Mouse (Mus musculus): Measurements from ENCODE around the gene Ranbp3l. TPM values are rescaled to one million over a fixed set of nuclear protein-coding genes. Genes with fewer than 3 reads are reported as not detected.

Gene Ranbp3l
- total and polyA plus RNA-seq, 3 experiments: not detected

DNA sequence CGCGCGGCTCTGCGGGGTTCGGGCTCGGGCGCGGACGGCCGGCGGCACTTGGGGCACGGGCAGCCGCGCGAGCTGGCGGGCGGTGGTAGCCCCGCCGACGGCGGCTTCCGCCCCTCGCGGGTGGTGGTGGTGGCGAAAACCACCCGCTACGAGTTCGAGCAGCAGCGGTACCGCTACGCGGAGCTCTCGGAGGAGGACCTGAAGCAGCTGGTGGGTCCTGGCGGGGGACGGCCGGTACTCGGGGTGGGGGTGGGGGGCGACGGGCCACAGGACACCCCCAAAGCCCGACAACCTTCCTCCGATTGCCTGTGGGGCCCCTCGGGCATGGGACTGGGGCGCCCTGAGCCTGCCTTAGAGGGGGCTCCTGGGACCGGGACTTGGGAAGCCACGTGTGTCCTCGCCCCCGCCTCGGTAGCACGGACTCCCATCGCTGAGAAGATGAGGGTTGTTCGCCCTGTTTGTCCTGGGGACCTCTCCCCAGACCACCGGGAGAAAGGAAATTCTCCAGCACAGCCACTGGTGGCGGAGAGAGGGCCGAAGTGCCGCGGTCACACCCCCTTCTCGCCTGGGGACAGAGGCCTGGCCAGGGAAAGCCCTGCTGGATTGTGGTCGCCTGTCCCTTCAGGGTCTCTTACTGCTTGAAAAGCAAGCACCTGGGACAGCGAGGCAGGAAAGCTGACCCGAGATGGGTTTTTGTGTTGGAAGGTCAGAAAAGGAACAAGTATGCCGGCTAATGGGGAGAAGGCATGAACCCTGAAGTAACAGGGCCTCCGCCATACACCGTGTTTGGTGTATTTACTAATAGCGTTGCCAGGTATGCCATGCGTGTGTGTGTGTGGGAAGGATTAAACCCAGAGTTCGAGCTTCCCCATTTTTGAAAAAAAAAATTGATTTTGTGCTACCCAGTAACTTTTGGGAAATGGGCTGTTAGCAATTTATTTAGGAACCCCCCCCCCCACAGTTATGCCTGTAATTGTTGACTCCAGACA is 104.1 kb downstream of the Ranbp3l start:
- Histone ChIP-seq H3K9me3 (replicated peaks; ENCODE audit: low read length) (no peaks in the 10 kb centered on the region), H3K27ac (ENCODE audit: insufficient read depth, low read depth) (0 out of 2 replicates have a peak overlapping the region, but pooled peaks have one; percentile 8), H3K4me1 (ENCODE audit: control insufficient read depth in 1 of 2, insufficient read depth in 2 of 2) (peaks cover 0 to 38% of the 10 kb centered on the region in 2 experiments; a peak in 2 of 4 replicates), H3K4me2 (ENCODE audit: insufficient read depth, low read depth, poor library complexity, severe bottlenecking) (peak overlapping the region; percentile 90), H3K4me3 (replicated peaks in 1 of 3; ENCODE audit: low read depth in 2 of 3, low read length in 2 of 3, poor library complexity in 1 of 3) (peak overlapping the region; percentile 69 to 90 (median 73)), H3K9ac (ENCODE audit: insufficient read depth, low read depth) (peak overlapping the region; percentile 82), H3K79me2 (replicated peaks; ENCODE audit: control insufficient read depth, extremely low read depth, insufficient read depth, poor library complexity, severe bottlenecking) (no peaks in the 10 kb centered on the region), H3K27me3 (replicated peaks) (no peaks in the 10 kb centered on the region), H3K36me3 (replicated peaks in 1 of 2; ENCODE audit: control insufficient read depth in 1 of 2, insufficient read depth in 1 of 2, low read length in 1 of 2) (peaks cover 0 to 9% of the 10 kb centered on the region in 2 experiments)
- no peak for DNase-seq (ENCODE audit: extremely low read depth)
- TF ChIP-seq UBTF (IDR thresholded peaks at IDR 0.05; ENCODE audit: low read depth, low read length): 0 out of 2 replicates have a peak, but pooled peaks have one; percentile 16
- TF ChIP-seq NRF1 (IDR thresholded peaks at IDR 0.05; ENCODE audit: low read depth, low read length): no peak
- TF ChIP-seq GABPA (IDR thresholded peaks at IDR 0.05; ENCODE audit: insufficient replicate concordance, low read depth, low read length): no peak
- TF ChIP-seq MXI1 (IDR thresholded peaks at IDR 0.05; ENCODE audit: low read depth, low read length): peak; percentile 81
- TF ChIP-seq MAZ (IDR thresholded peaks at IDR 0.05; ENCODE audit: low read depth, low read length): 0 out of 2 replicates have a peak, but pooled peaks have one; percentile 10
- in situ Hi-C loops (cut with MboI; ENCODE audit: low pct_ligation_motif_present, low pct_unique_long_range_greater_than_20kb, low sequenced_read_pairs) (no loop called here), dilution Hi-C loops (cut with MboI; ENCODE audit: extremely low pct_ligation_motif_present, extremely low pct_unique_long_range_greater_than_20kb, low sequenced_read_pairs) (no loop called here)

DNA sequence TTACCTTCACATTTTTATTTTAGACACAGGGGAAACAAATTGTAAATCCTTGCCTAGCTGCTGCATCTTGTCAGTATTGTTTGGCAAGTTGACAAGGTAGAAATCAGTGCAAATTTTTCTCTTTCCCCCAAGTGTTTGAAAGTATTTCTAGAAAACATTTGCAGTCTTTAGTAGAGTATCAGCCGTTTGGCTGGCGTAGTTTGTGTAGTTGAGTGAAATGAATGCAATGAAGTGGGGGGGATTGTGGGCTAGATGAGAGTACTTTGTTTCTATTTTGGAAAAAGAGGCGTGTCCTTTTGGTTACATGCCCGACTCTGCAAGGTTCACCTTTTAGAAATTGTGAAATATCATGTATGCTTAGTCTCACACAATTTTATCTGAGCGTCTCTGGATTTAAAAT is 104.9 kb downstream of the Ranbp3l start:
- in situ Hi-C loops (cut with MboI; ENCODE audit: low pct_ligation_motif_present, low pct_unique_long_range_greater_than_20kb, low sequenced_read_pairs): no loop called here
- no peak for TF ChIP-seq MYC (IDR thresholded peaks at IDR 0.05; ENCODE audit: low read depth, low read length)
- TF ChIP-seq ZKSCAN1 (IDR thresholded peaks at IDR 0.05; ENCODE audit: borderline replicate concordance, low read depth, low read length): no peak
- TF ChIP-seq ZMIZ1 (IDR thresholded peaks at IDR 0.05; ENCODE audit: low read depth, low read length): no peak
- no peak for TF ChIP-seq PAX5 (IDR thresholded peaks at IDR 0.05; ENCODE audit: low read length)
- no peak for TF ChIP-seq SMC3 (IDR thresholded peaks at IDR 0.05; ENCODE audit: low read depth, low read length)
- no peak for TF ChIP-seq RCOR1 (conservative IDR thresholded peaks at IDR 0.05; ENCODE audit: low read depth, low read length)
- TF ChIP-seq USF1 (IDR thresholded peaks at IDR 0.05; ENCODE audit: low read depth, low read length): no peak
- no peak for TF ChIP-seq E2F4 (IDR thresholded peaks at IDR 0.05; ENCODE audit: insufficient replicate concordance, low read depth, low read length)
- no peak for TF ChIP-seq KAT2A (IDR thresholded peaks at IDR 0.05; ENCODE audit: insufficient replicate concordance, low read length)
- TF ChIP-seq CHD2 (IDR thresholded peaks at IDR 0.05; ENCODE audit: low read length): no peak
- no peak for TF ChIP-seq EP300 (IDR thresholded peaks at IDR 0.05; ENCODE audit: low read length)
- no peak for TF ChIP-seq JUN (IDR thresholded peaks at IDR 0.05; ENCODE audit: insufficient read depth, low read depth, low read length)
- TF ChIP-seq RAD21 (IDR thresholded peaks at IDR 0.05; ENCODE audit: low read depth, low read length): no peak
- H3K9ac ChIP-seq (ENCODE audit: insufficient read depth, low read depth): no peak overlapping the region
- DNase-seq (ENCODE audit: extremely low read depth): no peak
- peak overlapping the region; percentile 90 for H3K4me2 ChIP-seq (ENCODE audit: insufficient read depth, low read depth, poor library complexity, severe bottlenecking)
- H3K4me1 ChIP-seq (ENCODE audit: control insufficient read depth in 1 of 2, insufficient read depth in 2 of 2): peaks cover 0 to 38% of the 10 kb centered on the region in 2 experiments; a peak in 2 of 4 replicates
- dilution Hi-C loops (cut with MboI; ENCODE audit: extremely low pct_ligation_motif_present, extremely low pct_unique_long_range_greater_than_20kb, low sequenced_read_pairs): no loop called here
- H3K9me3 ChIP-seq (replicated peaks; ENCODE audit: low read length): no peaks in the 10 kb centered on the region
- H3K4me3 ChIP-seq (replicated peaks in 1 of 3; ENCODE audit: low read depth in 2 of 3, low read length in 2 of 3, poor library complexity in 1 of 3): peak overlapping the region in 2 of 3 experiments; percentile 69 to 73
- H3K79me2 ChIP-seq (replicated peaks; ENCODE audit: control insufficient read depth, extremely low read depth, insufficient read depth, poor library complexity, severe bottlenecking): no peaks in the 10 kb centered on the region
- H3K27me3 ChIP-seq (replicated peaks): no peaks in the 10 kb centered on the region
- H3K27ac ChIP-seq (ENCODE audit: insufficient read depth, low read depth): no peak overlapping the region
- peaks cover 0 to 12% of the 10 kb centered on the region in 2 experiments for H3K36me3 ChIP-seq (replicated peaks in 1 of 2; ENCODE audit: control insufficient read depth in 1 of 2, insufficient read depth in 1 of 2, low read length in 1 of 2)
